Mouse (Mus musculus) gonadal fat pad, adult 2 months (tissue): ENCODE measurements around the gene Carmil2. TPM values are rescaled to one million over a fixed set of nuclear protein-coding genes. Genes with fewer than 3 reads are reported as not detected.

Experiments used
- DNase-seq: peaks from one replicate; pipeline ENCODE4 v3.0.0-alpha.2; 2012; ENCODE audit warnings: low read depth
- polyA plus RNA-seq: library from polyadenylated mRNA; depleted of rRNA; stranded (reverse); fragments of >200 nt; gene quantifications from 2 replicates; pipeline ENCODE4 v1.2.3, GENCODE M21; 2012; rRNA removed

The Carmil2 gene
- polyA plus RNA-seq, 1 experiment: 0.81 TPM

GRCm38 (mm10) chr8:105722861-105723260, 36.8 kb downstream of the Carmil2 start:
- DNase-seq: no peak

GRCm38 (mm10) chr8:105725726-105726125, 39.7 kb downstream of the Carmil2 start:
- no peak for DNase-seq

GRCm38 (mm10) chr8:105727397-105728124, 41.5 kb downstream of the Carmil2 start:
- no peak for DNase-seq

GRCm38 (mm10) chr8:105732186-105732585, 46.1 kb downstream of the Carmil2 start:
- DNase-seq: no peak

- DNase-seq: no peak
These were observed 53.1 kb downstream of the Carmil2 start for GRCm38 (mm10) chr8:105739216-105739615.

GRCm38 (mm10) chr8:105743301-105743700, 57.2 kb downstream of the Carmil2 start:
- no peak for DNase-seq

Other genes starting within 250 kb of the Carmil2 start
- 63.4 and 71.3 TPM in 2 replicates for gene Tppp3, start 214.7 kb upstream of the Carmil2 start, polyA plus RNA-seq
- 37.2 and 43.5 TPM in 2 replicates for gene Zdhhc1, start 189.4 kb upstream of the Carmil2 start, polyA plus RNA-seq
- gene Hsd11b2, start 167.5 kb upstream of the Carmil2 start, polyA plus RNA-seq: 1.4 and 1.8 TPM in 2 replicates
- gene Atp6v0d1, start 120.2 kb upstream of the Carmil2 start, polyA plus RNA-seq: 163 and 172 TPM in 2 replicates
- gene Ripor1, start 81.0 kb upstream of the Carmil2 start, polyA plus RNA-seq: 17.2 and 22.1 TPM in 2 replicates
- gene Ctcf, start 49.7 kb upstream of the Carmil2 start, polyA plus RNA-seq: 12.2 and 19.0 TPM in 2 replicates
- 0.45 TPM in 1 of 2 replicates, not detected in the other for gene Agrp, start 48.9 kb upstream of the Carmil2 start, polyA plus RNA-seq
- 31.7 and 35.4 TPM in 2 replicates for gene Acd, start 14.8 kb downstream of the Carmil2 start, polyA plus RNA-seq
- gene Pard6a, start 14.9 kb downstream of the Carmil2 start, polyA plus RNA-seq: 23.5 and 24.1 TPM in 2 replicates
- gene 4933405L10Rik, start 21.4 kb downstream of the Carmil2 start, polyA plus RNA-seq: 0.15 TPM in 1 of 2 replicates, not detected in the other
- gene Enkd1, start 21.9 kb downstream of the Carmil2 start, polyA plus RNA-seq: 5.8 and 8.4 TPM in 2 replicates
- 5.3 and 6.7 TPM in 2 replicates for gene Gfod2, start 72.4 kb downstream of the Carmil2 start, polyA plus RNA-seq
- 20.0 and 20.4 TPM in 2 replicates for gene Ranbp10, start 141.1 kb downstream of the Carmil2 start, polyA plus RNA-seq
- 1.1 and 1.2 TPM in 2 replicates for gene Tsnaxip1, start 141.5 kb downstream of the Carmil2 start, polyA plus RNA-seq
- gene Cenpt, start 167.0 kb downstream of the Carmil2 start, polyA plus RNA-seq: 18.9 and 23.0 TPM in 2 replicates
- 44.3 and 46.8 TPM in 2 replicates for gene Thap11, start 168.9 kb downstream of the Carmil2 start, polyA plus RNA-seq
- gene Nutf2, start 174.3 kb downstream of the Carmil2 start, polyA plus RNA-seq: 23.5 and 25.7 TPM in 2 replicates
- gene Edc4, start 194.6 kb downstream of the Carmil2 start, polyA plus RNA-seq: 54.3 and 63.5 TPM in 2 replicates
- gene Nrn1l, start 207.3 kb downstream of the Carmil2 start, polyA plus RNA-seq: 1.4 and 1.7 TPM in 2 replicates
- gene Pskh1, start 214.2 kb downstream of the Carmil2 start, polyA plus RNA-seq: 47.8 and 51.9 TPM in 2 replicates
- 1.5 and 7.4 TPM in 2 replicates for gene Ctrl, start 247.6 kb downstream of the Carmil2 start, polyA plus RNA-seq